Mouse (Mus musculus): ENCODE measurements around the gene Zfp609. TPM values are rescaled to one million over a fixed set of nuclear protein-coding genes. Genes with fewer than 3 reads are reported as not detected.
A peak's percentile ranks its signal among the peaks of the same experiment; 100 is the strongest.

Gene Zfp609
- polyA plus RNA-seq, 1 experiment from 2014 or later = 7.0 TPM

- WGBS = 51% methylated on average over 4 of the region's 4 CpGs
- Histone ChIP-seq H3K36me3 (replicated peaks) (peaks cover 21% of the 10 kb centered on the region), H3K9me3 (no peaks in the 10 kb centered on the region), H3K27me3 (replicated peaks; ENCODE audit: low read depth, poor library complexity, severe bottlenecking) (no peaks in the 10 kb centered on the region), H3K27ac (replicated peaks) (no peak overlapping the region), H3K4me3 (no peak overlapping the region), H3K4me1 (peaks cover 33% of the 10 kb centered on the region)
- peak; percentile 16 for DNase-seq (ENCODE audit: low spot score)
Observed at GRCm38 (mm10) chr9:65748102-65748501, 79.3 kb downstream of the Zfp609 start.

- Histone ChIP-seq H3K4me1 (peaks cover 33% of the 10 kb centered on the region), H3K27me3 (replicated peaks; ENCODE audit: low read depth, poor library complexity, severe bottlenecking) (no peaks in the 10 kb centered on the region), H3K9me3 (no peaks in the 10 kb centered on the region), H3K36me3 (replicated peaks) (peaks cover 16% of the 10 kb centered on the region), H3K4me3 (no peak overlapping the region), H3K27ac (replicated peaks) (no peak overlapping the region)
- no peak for DNase-seq (ENCODE audit: low spot score)
- WGBS = 94% methylated on average over 2 of the region's 2 CpGs
Observed at GRCm38 (mm10) chr9:65746479-65746878, 80.9 kb downstream of the Zfp609 start.

- Histone ChIP-seq H3K4me1 (peaks cover 33% of the 10 kb centered on the region), H3K27me3 (replicated peaks; ENCODE audit: low read depth, poor library complexity, severe bottlenecking) (no peaks in the 10 kb centered on the region), H3K9me3 (no peaks in the 10 kb centered on the region), H3K36me3 (replicated peaks) (peaks cover 13% of the 10 kb centered on the region), H3K27ac (replicated peaks) (no peak overlapping the region), H3K4me3 (no peak overlapping the region)
- no peak for DNase-seq (ENCODE audit: low spot score)
- WGBS = 77% methylated on average over 5 of the region's 5 CpGs
Observed at GRCm38 (mm10) chr9:65745456-65745855, 81.9 kb downstream of the Zfp609 start.

- Histone ChIP-seq H3K4me3 (no peak overlapping the region), H3K9me3 (no peaks in the 10 kb centered on the region), H3K27ac (replicated peaks) (0 out of 2 replicates have a peak overlapping the region, but pooled peaks have one; percentile 19), H3K36me3 (replicated peaks) (peaks cover 14% of the 10 kb centered on the region), H3K4me1 (peaks cover 33% of the 10 kb centered on the region), H3K27me3 (replicated peaks; ENCODE audit: low read depth, poor library complexity, severe bottlenecking) (no peaks in the 10 kb centered on the region)
- DNase-seq (ENCODE audit: low spot score) = peak; percentile 33
- 64% methylated on average over 4 of the region's 4 CpGs for WGBS
Observed at GRCm38 (mm10) chr9:65744171-65745082, 82.9 kb downstream of the Zfp609 start.

- Histone ChIP-seq H3K27me3 (replicated peaks; ENCODE audit: low read depth, poor library complexity, severe bottlenecking) (no peaks in the 10 kb centered on the region), H3K27ac (replicated peaks) (no peak overlapping the region), H3K36me3 (replicated peaks) (peaks cover 21% of the 10 kb centered on the region), H3K4me3 (no peak overlapping the region), H3K4me1 (peaks cover 33% of the 10 kb centered on the region), H3K9me3 (no peaks in the 10 kb centered on the region)
- no peak for DNase-seq (ENCODE audit: low spot score)
Observed at GRCm38 (mm10) chr9:65743809-65744170, 83.6 kb downstream of the Zfp609 start.

- Histone ChIP-seq H3K36me3 (replicated peaks) (peaks cover 25% of the 10 kb centered on the region), H3K9me3 (no peaks in the 10 kb centered on the region), H3K27ac (replicated peaks) (no peak overlapping the region), H3K4me1 (peaks cover 33% of the 10 kb centered on the region), H3K27me3 (replicated peaks; ENCODE audit: low read depth, poor library complexity, severe bottlenecking) (no peaks in the 10 kb centered on the region), H3K4me3 (no peak overlapping the region)
- no peak for DNase-seq (ENCODE audit: low spot score)
Observed at GRCm38 (mm10) chr9:65743322-65743721, 84.0 kb downstream of the Zfp609 start.

- Histone ChIP-seq H3K27me3 (replicated peaks; ENCODE audit: low read depth, poor library complexity, severe bottlenecking) (no peaks in the 10 kb centered on the region), H3K27ac (replicated peaks) (no peak overlapping the region), H3K9me3 (no peaks in the 10 kb centered on the region), H3K4me3 (no peak overlapping the region), H3K36me3 (replicated peaks) (peaks cover 27% of the 10 kb centered on the region), H3K4me1 (peaks cover 30% of the 10 kb centered on the region)
- WGBS = 93% methylated on average over 3 of the region's 3 CpGs
- DNase-seq (ENCODE audit: low spot score) = no peak
Observed at GRCm38 (mm10) chr9:65742777-65743176, 84.6 kb downstream of the Zfp609 start.

- Histone ChIP-seq H3K36me3 (replicated peaks) (peaks cover 27% of the 10 kb centered on the region), H3K4me1 (peaks cover 26% of the 10 kb centered on the region), H3K9me3 (no peaks in the 10 kb centered on the region), H3K27ac (replicated peaks) (no peak overlapping the region), H3K4me3 (no peak overlapping the region), H3K27me3 (replicated peaks; ENCODE audit: low read depth, poor library complexity, severe bottlenecking) (no peaks in the 10 kb centered on the region)
- 93% methylated on average over 14 of the region's 14 CpGs for WGBS
- no peak for DNase-seq (ENCODE audit: low spot score)
Observed at GRCm38 (mm10) chr9:65741066-65741852, 86.1 kb downstream of the Zfp609 start.

- Histone ChIP-seq H3K27ac (replicated peaks) (no peak overlapping the region), H3K27me3 (replicated peaks; ENCODE audit: low read depth, poor library complexity, severe bottlenecking) (no peaks in the 10 kb centered on the region), H3K4me3 (no peak overlapping the region), H3K4me1 (no peaks in the 10 kb centered on the region), H3K36me3 (replicated peaks) (peaks cover 50% of the 10 kb centered on the region), H3K9me3 (no peaks in the 10 kb centered on the region; the same call in 1 of the 2 replicates)
- 92% methylated on average over 3 of the region's 3 CpGs for WGBS
- DNase-seq (ENCODE audit: low spot score) = no peak
Observed at GRCm38 (mm10) chr9:65734931-65735330, 92.4 kb downstream of the Zfp609 start.

- no peak overlapping the region for H3K27ac ChIP-seq (replicated peaks)
- 95% methylated on average over 6 of the region's 6 CpGs for WGBS
- no peak for DNase-seq (ENCODE audit: low spot score)
- H3K4me1 ChIP-seq = peaks cover 17% of the 10 kb centered on the region
- H3K36me3 ChIP-seq (replicated peaks) = peaks cover 53% of the 10 kb centered on the region
- H3K27me3 ChIP-seq (replicated peaks; ENCODE audit: low read depth, poor library complexity, severe bottlenecking) = no peaks in the 10 kb centered on the region
- H3K9me3 ChIP-seq = no peaks in the 10 kb centered on the region; the same call in 1 of the 2 replicates
- no peak overlapping the region for H3K4me3 ChIP-seq
Observed at GRCm38 (mm10) chr9:65728588-65728987, 98.8 kb downstream of the Zfp609 start.

- DNase-seq (ENCODE audit: low spot score) = no peak
- Histone ChIP-seq H3K27ac (replicated peaks) (no peak overlapping the region), H3K9me3 (no peaks in the 10 kb centered on the region; the same call in 1 of the 2 replicates), H3K4me1 (peaks cover 17% of the 10 kb centered on the region), H3K4me3 (no peak overlapping the region), H3K27me3 (replicated peaks; ENCODE audit: low read depth, poor library complexity, severe bottlenecking) (no peaks in the 10 kb centered on the region), H3K36me3 (replicated peaks) (peaks cover 46% of the 10 kb centered on the region)
- 93% methylated on average over 4 of the region's 4 CpGs for WGBS
Observed at GRCm38 (mm10) chr9:65727491-65727890, 99.9 kb downstream of the Zfp609 start.

- Histone ChIP-seq H3K27me3 (replicated peaks; ENCODE audit: low read depth, poor library complexity, severe bottlenecking) (no peaks in the 10 kb centered on the region), H3K9me3 (no peaks in the 10 kb centered on the region), H3K4me1 (peaks cover 26% of the 10 kb centered on the region), H3K4me3 (no peak overlapping the region), H3K36me3 (replicated peaks) (peaks cover 42% of the 10 kb centered on the region), H3K27ac (replicated peaks) (no peak overlapping the region)
- WGBS = 91% methylated on average over 3 of the region's 3 CpGs
- no peak for DNase-seq (ENCODE audit: low spot score)
Observed at GRCm38 (mm10) chr9:65726431-65726830, 100.9 kb downstream of the Zfp609 start.

GRCm38 (mm10) chr9:65725291-65725622 lies 102.1 kb downstream of the Zfp609 start:
- 70% methylated on average over 4 of the region's 4 CpGs for WGBS
- Histone ChIP-seq H3K9me3 (no peaks in the 10 kb centered on the region), H3K27ac (replicated peaks) (no peak overlapping the region), H3K4me3 (no peak overlapping the region), H3K27me3 (replicated peaks; ENCODE audit: low read depth, poor library complexity, severe bottlenecking) (no peaks in the 10 kb centered on the region), H3K36me3 (replicated peaks) (peaks cover 39% of the 10 kb centered on the region), H3K4me1 (peaks cover 33% of the 10 kb centered on the region)
- no peak for DNase-seq (ENCODE audit: low spot score)
